Mouse (Mus musculus) cerebellum, adult 2 months (tissue): Measurements from ENCODE around the gene Ppbp.

Source experiments
- CTCF ChIP-seq: fragments of 200-500 bp; IDR thresholded peaks from 2 replicates; pipeline ENCODE4 v1.5.1; 2011; ENCODE audit warnings: low read depth, mild to moderate bottlenecking, control low read depth, low read length, moderate library complexity, borderline replicate concordance; ENCODE audit not compliant: insufficient read depth
- POLR2A ChIP-seq: fragments of 200-500 bp; IDR thresholded peaks from 2 replicates; pipeline ENCODE4 v1.6.1; 2011; ENCODE audit warnings: low read length, control low read depth, borderline replicate concordance; ENCODE audit not compliant: insufficient read depth

GRCm38 (mm10) chr5:90777621-90778020 is 9.3 kb downstream of the Ppbp start:
- TF ChIP-seq CTCF = no peak
- TF ChIP-seq POLR2A = no peak
